Mouse (Mus musculus): Measurements from ENCODE around the gene Gm11037.

GRCm38 (mm10) chr2:131176491-131176890 lies 43.2 kb downstream of the Gm11037 start:
- TF ChIP-seq POLR2A (IDR thresholded peaks at IDR 0.05; ENCODE audit: low read depth, low read length) (no peak), CTCF (conservative IDR thresholded peaks at IDR 0.05; ENCODE audit: insufficient read depth, insufficient read length, low read depth, low read length) (no peak)

Measured in kidney, adult 2 months (tissue).